Mouse (Mus musculus): ENCODE measurements around the gene Ccna2.
"Not testable (repeated sequence)": the region's sequence is repeated elsewhere in the genome, so short reads cannot be mapped to it uniquely, and the experiment has no call there.

The Ccna2 gene

GRCm38 (mm10) chr3:36571827-36572378 lies at the start of gene Ccna2:
Ccna2 (minus strand) TSS chr3:36572150.
- in situ Hi-C loops (cut with MboI, MseI) = no loop called here

DNA sequence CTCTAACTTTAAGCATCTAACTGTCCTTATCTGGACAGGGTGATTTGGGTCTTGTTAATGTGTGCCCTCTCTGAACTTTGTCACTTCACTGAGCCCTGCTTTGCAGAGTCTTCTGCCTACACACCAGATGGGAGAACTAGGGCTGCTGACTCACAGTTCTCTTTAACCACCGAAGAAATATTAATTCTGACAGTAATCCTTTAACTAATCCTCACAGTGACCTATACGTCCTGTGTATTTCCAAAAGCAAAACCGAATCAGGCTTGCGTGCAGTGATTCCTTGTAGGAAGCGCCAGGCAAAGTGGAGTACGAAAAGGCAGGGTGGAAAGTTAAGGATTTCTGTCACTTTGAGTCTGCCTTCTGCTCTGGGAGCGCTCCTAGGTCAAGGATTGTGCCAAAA lies 46.2 kb upstream of the Ccna2 start:
- in situ Hi-C loops (cut with MboI, MseI) = no loop called here

DNA sequence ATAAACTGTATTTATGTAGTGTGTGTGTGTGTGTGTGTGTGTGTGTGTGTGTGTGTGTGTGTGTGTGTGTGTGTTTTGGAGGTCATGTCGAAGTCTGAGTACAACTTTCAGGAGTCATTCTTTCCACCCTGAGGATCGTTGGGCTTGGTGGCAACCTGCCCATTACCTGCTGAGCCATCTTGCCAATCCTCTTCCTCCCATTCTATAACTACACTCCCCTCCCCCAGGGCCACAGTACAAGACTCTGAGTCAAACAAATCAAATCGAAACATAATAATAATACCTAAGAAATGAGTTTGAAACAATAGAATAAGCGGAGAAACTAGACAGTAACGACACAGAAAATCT lies 41.9 kb upstream of the Ccna2 start:
- in situ Hi-C loops (cut with MboI, MseI) = no loop called here

GRCm38 (mm10) chr3:36613202-36613907 lies 41.4 kb upstream of the Ccna2 start, which contains the start of gene Bbs7:
Bbs7 (minus strand) TSS chr3:36613477.
- in situ Hi-C loops (cut with MboI, MseI) = no loop called here

- in situ Hi-C loops (cut with MboI, MseI) = no loop called here
These were observed 40.7 kb upstream of the Ccna2 start for GRCm38 (mm10) chr3:36612687-36613086.

DNA sequence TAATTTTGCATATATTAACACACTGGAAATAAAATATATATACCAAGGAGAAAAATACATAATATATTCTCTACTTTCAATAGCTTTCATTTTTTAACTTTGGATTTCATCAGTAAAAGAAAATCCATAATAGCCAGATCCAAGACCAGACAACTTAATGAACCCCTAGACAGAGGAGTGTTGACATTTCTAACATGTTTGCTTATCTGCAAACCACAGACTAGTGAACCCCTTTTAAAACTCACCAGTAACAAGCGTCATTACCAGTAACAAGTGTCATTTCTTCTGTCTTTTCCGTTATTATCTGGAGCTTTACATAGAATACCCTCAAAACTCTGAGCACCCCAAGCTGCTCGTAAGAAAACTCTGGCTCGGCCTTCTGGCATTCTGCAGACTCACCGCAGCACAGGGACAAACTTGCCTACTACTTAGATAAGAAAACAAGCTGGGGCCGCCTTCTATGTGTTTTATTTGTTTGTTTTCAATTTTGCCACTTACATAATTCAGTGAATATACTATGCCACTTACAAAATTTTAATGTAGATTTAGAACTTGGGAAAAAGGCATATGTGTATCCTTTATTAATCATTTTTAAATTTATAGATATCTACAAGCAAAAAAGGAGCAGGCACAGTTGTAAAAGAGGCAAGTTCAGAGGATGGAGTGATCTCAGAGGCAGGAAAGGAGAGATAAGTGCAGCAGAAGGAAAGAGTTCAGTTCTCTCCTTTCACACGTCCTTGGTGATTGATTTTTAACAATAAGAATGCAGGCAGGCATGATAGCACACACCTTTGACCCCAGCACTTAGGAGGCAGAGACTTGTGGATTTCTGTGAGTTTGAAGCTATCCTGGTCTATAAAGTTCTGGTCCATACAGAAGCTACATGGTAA lies 34.2 kb upstream of the Ccna2 start:
- in situ Hi-C loops (cut with MboI, MseI) = no loop called here

GRCm38 (mm10) chr3:36599773-36600172 lies 27.8 kb upstream of the Ccna2 start:
- in situ Hi-C loops (cut with MboI, MseI) = not testable (repeated sequence)

DNA sequence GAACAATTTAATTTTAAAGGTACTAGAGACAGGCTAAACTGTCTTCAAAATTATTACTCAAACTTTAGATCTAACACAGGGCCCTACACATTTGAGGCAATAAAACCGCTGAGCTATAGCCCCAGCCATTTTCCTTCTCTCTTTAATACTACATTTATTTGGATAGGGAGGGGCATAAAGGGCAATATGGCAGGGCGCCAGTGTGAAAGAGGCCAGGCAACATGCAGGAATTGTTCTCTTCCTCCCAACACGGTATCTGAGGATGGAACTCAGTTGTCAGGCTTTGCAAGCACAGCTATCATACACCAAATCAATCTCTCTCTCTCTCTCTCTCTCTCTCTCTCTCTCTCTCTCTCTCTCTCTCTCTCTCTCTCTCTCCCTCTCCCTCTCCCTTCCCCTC lies 26.9 kb upstream of the Ccna2 start:
- in situ Hi-C loops (cut with MboI, MseI) = no loop called here

GRCm38 (mm10) chr3:36571361-36571826 lies 556 bp downstream of the Ccna2 start:
- in situ Hi-C loops (cut with MboI, MseI) = no loop called here

DNA sequence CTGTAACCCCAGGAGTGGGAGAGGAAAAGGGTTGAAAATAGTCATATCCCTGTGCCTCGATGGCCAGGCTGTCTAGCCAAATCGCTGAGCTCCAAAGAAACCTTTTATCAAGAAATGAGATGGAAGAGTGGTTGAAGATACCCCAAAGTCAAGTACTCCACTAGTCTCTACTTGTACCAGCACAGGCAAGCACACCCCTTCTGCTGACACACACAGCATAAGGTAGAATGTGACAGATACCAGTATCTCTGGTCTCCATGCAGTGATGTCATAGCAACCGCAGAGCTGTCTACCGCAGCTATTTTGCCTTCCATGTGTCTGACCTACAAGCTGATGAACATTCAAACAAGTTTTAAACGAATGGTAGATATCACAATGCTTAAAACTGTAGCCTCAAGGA lies 2.1 kb downstream of the Ccna2 start:
- in situ Hi-C loops (cut with MboI, MseI) = no loop called here

GRCm38 (mm10) chr3:36563666-36564065 lies 8.3 kb downstream of the Ccna2 start:
- in situ Hi-C loops (cut with MboI, MseI) = no loop called here

DNA sequence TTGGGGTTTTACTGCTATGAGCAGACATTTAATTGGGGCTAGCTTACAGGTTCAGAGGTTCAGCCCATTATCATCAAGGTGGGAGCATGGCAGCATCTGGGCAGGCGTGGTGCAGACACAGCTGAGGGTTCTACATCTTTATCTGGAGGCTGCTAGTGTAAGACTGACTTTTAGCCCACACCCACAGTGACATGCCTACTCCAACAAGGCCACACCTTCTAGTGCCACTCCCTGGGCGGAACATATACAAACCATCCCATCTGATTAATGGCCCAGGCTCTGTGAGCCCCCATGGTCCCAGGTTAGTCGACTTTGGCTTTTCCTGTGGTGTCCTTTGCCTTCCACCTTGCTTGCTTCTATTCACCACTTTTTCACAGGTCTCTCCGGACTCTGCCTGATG lies 12.3 kb downstream of the Ccna2 start:
- in situ Hi-C loops (cut with MboI, MseI) = loop anchor here in 1 of 2 experiments (5.0 to 10.0 kb wide), 2 partner anchors 82 to 315 kb away; partner anchors contain the start of genes 1810062G17Rik and Anxa5

DNA sequence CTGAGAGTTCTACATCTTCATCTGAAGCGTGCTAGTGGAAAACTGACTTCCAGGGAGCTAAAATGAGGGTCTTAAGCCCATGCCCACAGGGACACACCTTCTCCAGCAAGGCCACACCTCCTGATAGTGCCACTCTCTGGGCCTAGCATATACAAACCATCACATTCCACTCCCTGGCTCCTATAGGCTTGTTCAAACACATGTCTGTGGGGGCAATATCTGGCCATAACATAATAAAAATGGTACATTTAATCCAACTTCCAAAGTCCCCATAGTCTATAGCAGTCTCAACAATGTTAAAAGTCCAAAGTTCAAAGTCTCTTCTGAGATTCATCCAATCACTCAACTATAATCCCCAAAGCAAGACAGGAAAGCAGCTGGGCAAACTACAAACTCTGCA lies 14.3 kb downstream of the Ccna2 start:
- in situ Hi-C loops (cut with MboI, MseI) = loop anchor here in 1 of 2 experiments (5.0 to 10.0 kb wide), 2 partner anchors 80 to 317 kb away; partner anchors contain the start of genes 1810062G17Rik and Anxa5

GRCm38 (mm10) chr3:36552406-36553047 lies 19.4 kb downstream of the Ccna2 start, which contains the start of gene Exosc9:
Exosc9 (plus strand) TSS chr3:36552606.
- in situ Hi-C loops (cut with MboI, MseI) = loop anchor here in 1 of 2 experiments (10.0 kb wide), 1 partner anchor 322 kb away; no protein-coding TSS in a partner anchor

DNA sequence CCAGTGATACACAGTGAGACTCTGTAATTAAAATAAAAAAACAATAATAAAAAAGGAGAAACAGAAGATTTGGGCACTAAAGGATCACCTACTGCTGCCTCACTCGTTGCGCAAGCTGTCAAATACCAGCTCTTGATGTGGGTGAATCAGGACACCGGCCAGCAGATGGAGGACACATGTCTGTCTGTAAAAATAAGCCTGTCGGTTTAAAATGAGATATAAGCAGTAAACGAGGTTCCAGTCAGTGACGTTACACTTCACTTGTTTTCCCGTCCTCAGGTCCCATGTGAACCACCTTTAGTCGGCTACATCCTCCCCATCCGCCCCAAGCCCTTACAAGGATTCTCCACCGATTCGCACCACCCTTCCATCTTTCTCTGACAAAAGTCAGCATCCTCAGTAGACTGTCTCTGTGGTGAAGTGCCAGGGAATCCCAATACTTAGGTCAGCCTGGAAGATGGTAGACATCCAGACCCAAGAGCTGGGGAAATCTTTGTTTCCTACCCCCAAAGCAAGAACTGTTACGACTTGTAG lies 20.0 kb downstream of the Ccna2 start:
- in situ Hi-C loops (cut with MboI, MseI) = loop anchor here in 1 of 2 experiments (10.0 kb wide), 1 partner anchor 323 kb away; no protein-coding TSS in a partner anchor

- in situ Hi-C loops (cut with MboI, MseI) = loop anchor here in 1 of 2 experiments (10.0 kb wide), 1 partner anchor 323 kb away; no protein-coding TSS in a partner anchor
These were observed 20.6 kb downstream of the Ccna2 start for GRCm38 (mm10) chr3:36551343-36551742.

DNA sequence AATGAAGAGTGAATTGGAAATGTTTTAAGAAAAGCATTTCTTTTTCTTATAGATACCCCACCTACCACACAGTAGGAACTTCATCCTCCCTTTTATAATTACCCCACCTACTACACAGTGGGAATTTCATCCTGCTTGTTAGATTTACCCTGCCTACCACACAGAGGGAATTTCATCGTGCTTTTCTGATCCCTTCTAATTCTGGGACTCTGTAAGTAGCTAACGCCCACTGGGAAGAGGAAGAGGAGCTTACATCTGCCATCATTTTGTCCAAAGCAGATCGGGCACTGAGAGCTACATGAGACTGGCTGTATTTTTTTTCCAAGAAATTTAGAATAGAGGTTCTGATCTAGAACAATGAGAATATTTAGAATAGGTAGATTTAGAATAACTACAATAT lies 27.0 kb downstream of the Ccna2 start:
- in situ Hi-C loops (cut with MboI, MseI) = no loop called here

- in situ Hi-C loops (cut with MboI, MseI) = no loop called here
These were observed 30.6 kb downstream of the Ccna2 start for GRCm38 (mm10) chr3:36541399-36541798.

DNA sequence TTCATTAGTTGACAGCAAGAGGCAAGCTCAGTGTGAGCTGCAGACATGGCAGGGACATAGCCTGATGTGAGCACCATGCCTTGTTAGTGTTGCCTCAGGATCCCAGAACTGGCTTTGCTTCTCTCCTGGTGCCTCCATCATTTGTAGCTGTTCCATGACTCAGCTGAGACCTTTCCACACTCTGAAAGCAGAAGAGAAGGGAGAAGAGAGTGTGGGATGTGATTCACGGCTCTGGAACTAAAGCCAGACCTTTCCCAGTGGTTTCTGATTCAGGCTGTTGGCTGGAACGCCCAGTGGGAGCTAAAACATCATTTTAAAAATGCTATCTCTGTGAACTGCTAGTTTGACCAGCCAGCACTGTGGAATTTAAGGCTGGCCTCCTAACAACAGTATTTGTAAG lies 31.2 kb downstream of the Ccna2 start:
- in situ Hi-C loops (cut with MboI, MseI) = no loop called here

- in situ Hi-C loops (cut with MboI, MseI) = loop anchor here in 1 of 2 experiments (5.0 kb wide), 1 partner anchor 71 kb away; no protein-coding TSS in a partner anchor
These were observed 34.1 kb downstream of the Ccna2 start for GRCm38 (mm10) chr3:36537701-36538470.
